Mouse (Mus musculus) lung, embryonic 16.5 days (tissue): ENCODE measurements at regions not wholly inside any gene's neighbourhood (a gene's known extent, or its start where the extent isn't known, plus 50 kb on each side); places are given as distances from the start of the nearest gene placed in this dataset.

Source experiments
- ATAC-seq: fragments of 200-750 bp; cut with Nextera tagmentation; 2 replicates; pipeline ENCODE4 v1.8.0; 2017; ENCODE audit warnings: low read depth, mild to moderate bottlenecking, moderate library complexity
- H3K27ac ChIP-seq: fragments of 300-500 bp; sonication (generic); 2 replicates; pipeline ENCODE4 v1.5.1; 2014; ENCODE audit warnings: mild to moderate bottlenecking, control low read depth, low read length
- H3K27me3 ChIP-seq: fragments of 300-500 bp; sonication (generic); 2 replicates; pipeline ENCODE4 v1.6.1; 2014; ENCODE audit warnings: low read depth, low read length, mixed read lengths; ENCODE audit not compliant: control insufficient read depth, insufficient read depth
- H3K36me3 ChIP-seq: fragments of 300-500 bp; sonication (generic); 2 replicates; pipeline ENCODE4 v1.6.1; 2014; ENCODE audit warnings: low read length; ENCODE audit not compliant: control insufficient read depth, insufficient read depth
- H3K4me1 ChIP-seq: fragments of 300-500 bp; sonication (generic); replicated peaks from 2 replicates; pipeline ENCODE4 v1.6.1; 2014; ENCODE audit warnings: low read length, mixed read lengths; ENCODE audit not compliant: control insufficient read depth, insufficient read depth
- H3K4me2 ChIP-seq: fragments of 300-500 bp; sonication (generic); 2 replicates; pipeline ENCODE4 v1.6.1; 2014; ENCODE audit warnings: low read depth, low read length, control low read depth
- H3K4me3 ChIP-seq: fragments of 300-500 bp; sonication (generic); 2 replicates; pipeline ENCODE4 v1.5.1; 2014; ENCODE audit warnings: mild to moderate bottlenecking, low read length, control low read depth
- H3K9ac ChIP-seq: fragments of 300-500 bp; sonication (generic); 2 replicates; pipeline ENCODE4 v1.6.1; 2014; ENCODE audit warnings: low read length, control low read depth
- H3K9me3 ChIP-seq: fragments of 300-500 bp; sonication (generic); 2 replicates; pipeline ENCODE4 v1.6.1; 2016; ENCODE audit warnings: low read length; ENCODE audit not compliant: control insufficient read depth
- WGBS: fragments of 180-500 bp; shearing (Covaris S2); extraction: QIAGEN DNeasy Blood & Tissue Kit; methylation state at CpG from one replicate; pipeline ENCODE4 v1.1.7; 2014; 5-methylcytosine and 5-hydroxymethylcytosine counted together

GRCm38 (mm10) chr15:17181358-17182022 lies 452.9 kb downstream of the Cdh9 start:
- H3K4me3 ChIP-seq, result no peak overlapping the region
- 70% methylated on average over 2 of the region's 2 CpGs for WGBS
- no peaks in the 10 kb centered on the region for H3K36me3 ChIP-seq
- H3K27me3 ChIP-seq, result no peaks in the 10 kb centered on the region
- H3K9ac ChIP-seq, result no peak overlapping the region
- no peaks in the 10 kb centered on the region for H3K4me1 ChIP-seq
- no peak for ATAC-seq
- H3K27ac ChIP-seq, result no peak overlapping the region
- H3K9me3 ChIP-seq, result no peaks in the 10 kb centered on the region
- no peak overlapping the region for H3K4me2 ChIP-seq

- 41% methylated on average over 5 of the region's 5 CpGs for WGBS
- Histone ChIP-seq H3K4me2 (no peak overlapping the region), H3K27ac (no peak overlapping the region), H3K27me3 (no peaks in the 10 kb centered on the region), H3K4me3 (no peak overlapping the region), H3K9me3 (no peaks in the 10 kb centered on the region), H3K4me1 (no peaks in the 10 kb centered on the region), H3K9ac (no peak overlapping the region), H3K36me3 (no peaks in the 10 kb centered on the region)
- no peak for ATAC-seq
Observed at GRCm38 (mm10) chr15:17195439-17195838, 466.9 kb downstream of the Cdh9 start.

GRCm38 (mm10) chr15:17204739-17205138 lies 476.2 kb downstream of the Cdh9 start:
- Histone ChIP-seq H3K4me1 (no peaks in the 10 kb centered on the region), H3K9ac (no peak overlapping the region), H3K27me3 (no peaks in the 10 kb centered on the region), H3K9me3 (no peaks in the 10 kb centered on the region), H3K27ac (no peak overlapping the region), H3K4me3 (no peak overlapping the region), H3K4me2 (no peak overlapping the region), H3K36me3 (no peaks in the 10 kb centered on the region)
- no peak for ATAC-seq
- 50% methylated on average over 2 of the region's 2 CpGs for WGBS

GRCm38 (mm10) chr15:17245096-17245495 lies 516.5 kb downstream of the Cdh9 start:
- Histone ChIP-seq H3K27ac (no peak overlapping the region), H3K4me1 (no peaks in the 10 kb centered on the region), H3K36me3 (no peaks in the 10 kb centered on the region), H3K9me3 (no peaks in the 10 kb centered on the region), H3K27me3 (no peaks in the 10 kb centered on the region), H3K4me2 (no peak overlapping the region), H3K9ac (no peak overlapping the region), H3K4me3 (no peak overlapping the region)
- WGBS, result 71% methylated on average over 3 of the region's 3 CpGs
- no peak for ATAC-seq

- WGBS, result 88% methylated on average over 5 of the region's 5 CpGs
- H3K27me3 ChIP-seq, result no peaks in the 10 kb centered on the region
- H3K9ac ChIP-seq, result no peak overlapping the region
- H3K4me2 ChIP-seq, result no peak overlapping the region
- no peak overlapping the region for H3K4me3 ChIP-seq
- no peaks in the 10 kb centered on the region for H3K36me3 ChIP-seq
- ATAC-seq, result no peak
- H3K4me1 ChIP-seq, result no peaks in the 10 kb centered on the region
- H3K9me3 ChIP-seq, result no peaks in the 10 kb centered on the region
- H3K27ac ChIP-seq, result no peak overlapping the region
Observed at GRCm38 (mm10) chr15:17289221-17289620, 560.7 kb downstream of the Cdh9 start.
